8 mouse cellular contexts compared by ENCODE assay signal in the genomic region with DNA sequence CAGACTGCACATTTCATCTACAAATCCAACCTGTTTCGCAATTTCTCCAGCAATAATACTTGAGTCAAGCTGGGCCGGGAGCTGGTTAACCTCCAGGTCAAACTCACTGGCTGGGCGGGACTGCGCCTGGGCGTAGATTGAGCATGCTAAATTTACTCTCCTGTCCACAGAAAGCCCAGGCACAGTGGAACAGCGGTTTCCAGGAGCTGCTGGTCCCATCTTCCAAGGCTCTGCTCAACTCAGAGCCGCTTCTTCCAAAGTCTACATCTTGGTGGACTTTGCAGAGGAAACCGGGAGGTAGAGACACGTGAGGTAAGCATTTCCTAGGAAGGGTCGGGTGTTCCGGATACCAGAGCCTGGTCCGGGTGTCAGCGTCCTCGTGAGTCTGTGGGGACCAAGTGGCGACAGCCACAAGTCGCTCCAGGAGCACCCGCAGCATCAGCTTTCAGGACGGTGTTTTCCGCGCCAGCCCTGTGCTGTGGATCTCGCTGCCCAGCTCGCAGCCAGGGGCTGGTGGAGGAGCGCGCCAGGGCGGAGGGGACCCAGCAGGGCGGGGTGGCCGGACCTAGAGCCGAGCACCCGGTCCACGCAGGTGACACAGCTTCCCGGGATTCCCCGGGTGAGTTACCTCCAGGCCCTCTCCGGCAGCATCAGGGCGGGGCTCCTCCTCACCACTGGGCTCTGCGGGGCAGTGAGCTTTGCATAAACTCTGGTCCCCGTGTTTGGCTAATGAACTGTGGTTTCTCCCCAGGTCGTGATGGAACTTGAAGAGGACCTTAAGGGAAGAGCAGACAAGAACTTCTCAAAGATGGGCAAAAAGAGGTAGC. TPM values are rescaled to one million over a fixed set of nuclear protein-coding genes. Genes with fewer than 3 reads are reported as not detected.
DNase-seq lines count a peak whose midpoint lies in the region; ATAC-seq and TF ChIP-seq lines count a peak whose summit lies in the region.

A gene (plus strand): TSS at position 167 of the 827 bp plus-strand sequence.

- peak; percentile 30 for DNase-seq in 3134 (ENCODE audit: extremely low read depth, insufficient read length, low spot score)
- DNase-seq in T-cell, adult 2 months (ENCODE audit: low spot score) = peak; percentile 61
- peak; percentile 75 for DNase-seq in heart, embryonic 10.5 days (ENCODE audit: low spot score)
- DNase-seq in kidney, adult 9 months = peak; percentile 85
- no peak for DNase-seq in liver, embryonic 13.5 days
- peak; percentile 63 for DNase-seq in naive thymus-derived CD4-positive, alpha-beta T cell, adult 2 months (ENCODE audit: low read depth)
- peak; percentile 39 for DNase-seq in stomach, postnatal 0 days (ENCODE audit: low spot score)

- TF ChIP-seq CTCF in stomach, postnatal 0 days (IDR thresholded peaks at IDR 0.05; ENCODE audit: low read depth) = no peak

- peak within 1 kb of the TSS; percentile 94 for H3K4me2 ChIP-seq in embryonic facial prominence, embryonic 12.5 days (replicated peaks)
- H3K4me2 ChIP-seq in liver, embryonic 13.5 days = peak within 1 kb of the TSS; percentile 59
- peak within 1 kb of the TSS; percentile 76 for H3K4me2 ChIP-seq in stomach, postnatal 0 days (replicated peaks; ENCODE audit: low read depth)

- no peak for TF ChIP-seq EP300 in stomach, postnatal 0 days (optimal IDR thresholded peaks at IDR 0.05)

- no peaks in the 10 kb centered on the region for H3K27me3 ChIP-seq in embryonic facial prominence, embryonic 12.5 days
- H3K27me3 ChIP-seq in heart, embryonic 10.5 days (ENCODE audit: insufficient read depth, poor library complexity, severe bottlenecking) = no peaks in the 10 kb centered on the region
- H3K27me3 ChIP-seq in liver, embryonic 13.5 days = 0 out of 2 replicates have a peak, but pooled peaks cover 5% of the 10 kb centered on the region
- no peaks in the 10 kb centered on the region for H3K27me3 ChIP-seq in stomach, postnatal 0 days (ENCODE audit: control insufficient read depth, insufficient read depth, low read length)

- peak within 1 kb of the TSS; percentile 54 for H3K9ac ChIP-seq in embryonic facial prominence, embryonic 12.5 days
- H3K9ac ChIP-seq in liver, embryonic 13.5 days = peak within 1 kb of the TSS; percentile 26
- peak within 1 kb of the TSS; percentile 58 for H3K9ac ChIP-seq in stomach, postnatal 0 days (ENCODE audit: low read length)

- H3K36me3 ChIP-seq in embryonic facial prominence, embryonic 12.5 days = no peaks in the 10 kb centered on the region
- H3K36me3 ChIP-seq in heart, embryonic 10.5 days = no peaks in the 10 kb centered on the region
- no peaks in the 10 kb centered on the region for H3K36me3 ChIP-seq in liver, embryonic 13.5 days
- H3K36me3 ChIP-seq in stomach, postnatal 0 days (ENCODE audit: control insufficient read depth, insufficient read depth, low read length) = no peaks in the 10 kb centered on the region

- peak within 1 kb of the TSS; percentile 46 for H3K4me3 ChIP-seq in embryonic facial prominence, embryonic 12.5 days
- H3K4me3 ChIP-seq in heart, embryonic 10.5 days = peak within 1 kb of the TSS; percentile 61
- H3K4me3 ChIP-seq in liver, embryonic 13.5 days (replicated peaks) = peak within 1 kb of the TSS; percentile 49
- peak within 1 kb of the TSS; percentile 45 for H3K4me3 ChIP-seq in stomach, postnatal 0 days (ENCODE audit: low read depth, low read length)

- peak; percentile 60; the same call in 1 of the 2 replicates for ATAC-seq in embryonic facial prominence, embryonic 12.5 days (ENCODE audit: insufficient number of reproducible peaks, insufficient read depth, low FRiP score, low TSS enrichment)
- peak; percentile 67 for ATAC-seq in liver, embryonic 13.5 days (ENCODE audit: low read depth)
- ATAC-seq in stomach, postnatal 0 days (ENCODE audit: low FRiP score, low TSS enrichment) = peak; percentile 68

- no peak within 1 kb of the TSS for H3K27ac ChIP-seq in embryonic facial prominence, embryonic 12.5 days
- 0 out of 2 replicates have a peak within 1 kb of the TSS, but pooled peaks have one; percentile 44 for H3K27ac ChIP-seq in heart, embryonic 10.5 days
- H3K27ac ChIP-seq in liver, embryonic 13.5 days = no peak within 1 kb of the TSS
- H3K27ac ChIP-seq in stomach, postnatal 0 days (replicated peaks) = no peak within 1 kb of the TSS

- H3K4me1 ChIP-seq in embryonic facial prominence, embryonic 12.5 days = 0 out of 2 replicates have a peak, but pooled peaks cover 4% of the 10 kb centered on the region
- no peaks in the 10 kb centered on the region for H3K4me1 ChIP-seq in heart, embryonic 10.5 days
- H3K4me1 ChIP-seq in liver, embryonic 13.5 days (replicated peaks) = no peaks in the 10 kb centered on the region
- no peaks in the 10 kb centered on the region; the same call in 1 of the 2 replicates for H3K4me1 ChIP-seq in stomach, postnatal 0 days (replicated peaks; ENCODE audit: control insufficient read depth, insufficient read depth)

- WGBS in embryonic facial prominence, embryonic 12.5 days = 5% methylated on average over 37 of the region's 37 CpGs
- WGBS in heart, embryonic 10.5 days = 6% methylated on average over 37 of the region's 37 CpGs
- WGBS in liver, embryonic 13.5 days (ENCODE audit: insufficient replicate concordance) = 10% methylated on average over 37 of the region's 37 CpGs
- 3% methylated on average over 37 of the region's 37 CpGs for WGBS in stomach, postnatal 0 days

- no peaks in the 10 kb centered on the region for H3K9me3 ChIP-seq in embryonic facial prominence, embryonic 12.5 days
- H3K9me3 ChIP-seq in heart, embryonic 10.5 days = no peaks in the 10 kb centered on the region
- H3K9me3 ChIP-seq in liver, embryonic 13.5 days (replicated peaks) = no peaks in the 10 kb centered on the region
- H3K9me3 ChIP-seq in stomach, postnatal 0 days (ENCODE audit: control insufficient read depth, low read length) = no peaks in the 10 kb centered on the region

RNA-seq across cellular contexts. Expression of the gene that starts here (rescaled TPM):
- polyA plus RNA-seq in embryonic facial prominence, embryonic 12.5 days (2016; fragmentation: Nextera tagmentation; extraction: Ambion mirVana) = 0.28 and 0.39 TPM in 2 replicates
- 0.22 and 0.28 TPM in 2 replicates for polyA plus RNA-seq in heart, embryonic 10.5 days (2016; fragmentation: Nextera tagmentation; extraction: Ambion mirVana)
- 0.44 and 0.54 TPM in 2 replicates for polyA plus RNA-seq in liver, embryonic 13.5 days (2015; fragmentation: Nextera tagmentation; extraction: Ambion mirVana)
- polyA plus RNA-seq in stomach, postnatal 0 days (2015; fragmentation: Nextera tagmentation; extraction: Ambion mirVana) = 0.85 and 1.8 TPM in 2 replicates

Comparison
In these comparisons a context has a peak if more than half of its experiments do, and no peak if none do; other contexts are left out.
1. Peak in ATAC-seq, H3K4me3 ChIP-seq, H3K9ac ChIP-seq and H3K4me2 ChIP-seq in embryonic facial prominence, embryonic 12.5 days; RNA of the gene not detected or under 1 TPM.
2. Peak in DNase-seq, H3K4me3 ChIP-seq and H3K27ac ChIP-seq in heart, embryonic 10.5 days; RNA of the gene not detected or under 1 TPM.
3. Peak in ATAC-seq, H3K4me3 ChIP-seq, H3K9ac ChIP-seq and H3K4me2 ChIP-seq in liver, embryonic 13.5 days; RNA of the gene not detected or under 1 TPM.